Mouse (Mus musculus) ES-CJ7 (cell line): ENCODE measurements at regions not wholly inside any gene's neighbourhood (a gene's known extent, or its start where the extent isn't known, plus 50 kb on each side); places are given as distances from the start of the nearest gene placed in this dataset.

ENCODE experiments used
- DNase-seq: peaks from one replicate; pipeline ENCODE4 v3.0.0; 2011; ENCODE audit warnings: low read depth, low spot score

GRCm38 (mm10) chr1:149556381-149556780 is 404.7 kb downstream of the Pla2g4a start:
- no peak for DNase-seq

- DNase-seq: no peak
Observed at GRCm38 (mm10) chr1:149555355-149556007, 405.6 kb downstream of the Pla2g4a start.

GRCm38 (mm10) chr1:149546076-149546475 is 415.0 kb downstream of the Pla2g4a start:
- DNase-seq: no peak

GRCm38 (mm10) chr1:149541386-149541785 is 419.7 kb downstream of the Pla2g4a start:
- DNase-seq: peak; percentile 27

- DNase-seq: no peak
Observed at GRCm38 (mm10) chr1:149533651-149534050, 427.4 kb downstream of the Pla2g4a start.
